Mouse (Mus musculus) forebrain, embryonic 14.5 days (tissue): ENCODE measurements around the gene Scn3b. TPM values are rescaled to one million over a fixed set of nuclear protein-coding genes. Genes with fewer than 3 reads are reported as not detected.
A peak's percentile ranks its signal among the peaks of the same experiment; 100 is the strongest.

Experiments used
- ATAC-seq: fragments of 200-750 bp; cut with Nextera tagmentation; 2 replicates; pipeline ENCODE4 v1.8.0; 2017; ENCODE audit warnings: mild to moderate bottlenecking, moderate library complexity
- DNase-seq: peaks from one replicate; pipeline ENCODE4 v3.0.0-alpha.2; 2015; ENCODE audit warnings: low spot score
- H3K27ac ChIP-seq: fragments of 300-500 bp; sonication (generic); 2 replicates; pipeline ENCODE4 v1.5.1; 2014; ENCODE audit warnings: low read depth, mild to moderate bottlenecking, control low read depth, low read length, moderate library complexity
- H3K27me3 ChIP-seq: fragments of 300-500 bp; sonication (generic); replicated peaks from 2 replicates; pipeline ENCODE4 v1.6.1; 2014; ENCODE audit warnings: low read length, control low read depth, mixed read lengths; ENCODE audit not compliant: control insufficient read depth, insufficient read depth
- H3K36me3 ChIP-seq: fragments of 300-500 bp; sonication (generic); 2 replicates; pipeline ENCODE4 v1.6.1; 2014; ENCODE audit warnings: low read length, control low read depth; ENCODE audit not compliant: control insufficient read depth, insufficient read depth
- H3K4me1 ChIP-seq: fragments of 300-500 bp; sonication (generic); 2 replicates; pipeline ENCODE4 v1.6.1; 2014; ENCODE audit warnings: antibody characterized with exemption, low read length, control low read depth; ENCODE audit not compliant: control insufficient read depth, insufficient read depth
- H3K4me2 ChIP-seq: fragments of 300-500 bp; sonication (generic); 2 replicates; pipeline ENCODE4 v1.6.1; 2014; ENCODE audit warnings: mild to moderate bottlenecking, control low read depth, low read length
- H3K4me3 ChIP-seq: fragments of 300-500 bp; sonication (generic); 2 replicates; pipeline ENCODE4 v1.5.1; 2014; ENCODE audit warnings: low read depth, low read length, control low read depth
- H3K9ac ChIP-seq: fragments of 300-500 bp; sonication (generic); 2 replicates; pipeline ENCODE4 v1.6.1; 2014; ENCODE audit warnings: mild to moderate bottlenecking, low read length, control low read depth, moderate library complexity
- H3K9me3 ChIP-seq: fragments of 300-500 bp; sonication (generic); replicated peaks from 2 replicates; pipeline ENCODE4 v1.6.1; 2016; ENCODE audit warnings: low read length, control low read depth, mixed read lengths; ENCODE audit not compliant: control insufficient read depth
- WGBS: fragments of 180-500 bp; shearing (Covaris S2); extraction: QIAGEN DNeasy Blood & Tissue Kit; methylation state at CpG from one replicate; pipeline ENCODE4 v1.1.7; 2014; 5-methylcytosine and 5-hydroxymethylcytosine counted together
- polyA plus RNA-seq: library from polyadenylated mRNA; unstranded; fragments of >200 nt; fragmentation: Nextera tagmentation; extraction: Ambion mirVana; gene quantifications from 2 replicates; pipeline ENCODE4 v1.2.1, GENCODE M21; 2014

The Scn3b gene
- polyA plus RNA-seq = 88.6 and 107 TPM in 2 replicates

- H3K27me3 ChIP-seq = no peaks in the 10 kb centered on the region
- peak within 1 kb of the TSS; percentile 65 for H3K9ac ChIP-seq
- no peaks in the 10 kb centered on the region for H3K36me3 ChIP-seq
- H3K9me3 ChIP-seq = no peaks in the 10 kb centered on the region
- under 1% methylated on average over 40 of the region's 42 CpGs for WGBS
- DNase-seq (peak; percentile 90), ATAC-seq (peak; percentile 96)
- H3K4me2 ChIP-seq = peak within 1 kb of the TSS; percentile 53
- H3K27ac ChIP-seq = peak within 1 kb of the TSS; percentile 40; the same call in 1 of the 2 replicates
- peaks cover 17% of the 10 kb centered on the region for H3K4me1 ChIP-seq
- H3K4me3 ChIP-seq = peak within 1 kb of the TSS; percentile 43
Observed at GRCm38 (mm10) chr9:40269103-40269861, at the start of gene Scn3b. Gene Scn3b, plus strand, starts transcription at chr9:40269217.

- no peak overlapping the region for H3K27ac ChIP-seq
- no peak overlapping the region for H3K9ac ChIP-seq
- 68% methylated on average over 4 of the region's 4 CpGs for WGBS
- no peak overlapping the region for H3K4me3 ChIP-seq
- H3K36me3 ChIP-seq = no peaks in the 10 kb centered on the region
- H3K9me3 ChIP-seq = no peaks in the 10 kb centered on the region
- no peaks in the 10 kb centered on the region for H3K4me1 ChIP-seq
- ATAC-seq = no peak
- H3K4me2 ChIP-seq = no peak overlapping the region
- no peaks in the 10 kb centered on the region for H3K27me3 ChIP-seq
- DNase-seq = no peak
Observed at GRCm38 (mm10) chr9:40224289-40224688, 44.7 kb upstream of the Scn3b start.

GRCm38 (mm10) chr9:40227874-40228789 is 40.9 kb upstream of the Scn3b start:
- peak; percentile 92 for DNase-seq
- no peak overlapping the region for H3K4me2 ChIP-seq
- no peaks in the 10 kb centered on the region for H3K4me1 ChIP-seq
- ATAC-seq = peak; percentile 88
- no peaks in the 10 kb centered on the region for H3K36me3 ChIP-seq
- no peak overlapping the region for H3K9ac ChIP-seq
- no peaks in the 10 kb centered on the region for H3K9me3 ChIP-seq
- H3K27me3 ChIP-seq = no peaks in the 10 kb centered on the region
- no peak overlapping the region for H3K4me3 ChIP-seq
- no peak overlapping the region for H3K27ac ChIP-seq
- WGBS = 71% methylated on average over 10 of the region's 10 CpGs

- no peak for DNase-seq
- WGBS = 42% methylated on average over 6 of the region's 6 CpGs
- no peaks in the 10 kb centered on the region for H3K36me3 ChIP-seq
- no peak overlapping the region for H3K9ac ChIP-seq
- H3K9me3 ChIP-seq = no peaks in the 10 kb centered on the region
- H3K4me2 ChIP-seq = no peak overlapping the region
- H3K27me3 ChIP-seq = no peaks in the 10 kb centered on the region
- no peak overlapping the region for H3K27ac ChIP-seq
- H3K4me1 ChIP-seq = no peaks in the 10 kb centered on the region
- H3K4me3 ChIP-seq = no peak overlapping the region
- no peak for ATAC-seq
Observed at GRCm38 (mm10) chr9:40228804-40229331, 40.1 kb upstream of the Scn3b start.

GRCm38 (mm10) chr9:40229479-40229878 is 39.5 kb upstream of the Scn3b start:
- Histone ChIP-seq H3K27me3 (no peaks in the 10 kb centered on the region), H3K27ac (no peak overlapping the region), H3K4me3 (no peak overlapping the region), H3K4me2 (no peak overlapping the region), H3K36me3 (no peaks in the 10 kb centered on the region), H3K4me1 (no peaks in the 10 kb centered on the region), H3K9me3 (no peaks in the 10 kb centered on the region), H3K9ac (no peak overlapping the region)
- no peak for DNase-seq
- ATAC-seq = no peak
- WGBS = 62% methylated on average over 5 of the region's 5 CpGs

- Histone ChIP-seq H3K4me3 (no peak overlapping the region), H3K27me3 (no peaks in the 10 kb centered on the region), H3K9ac (no peak overlapping the region), H3K27ac (no peak overlapping the region), H3K36me3 (no peaks in the 10 kb centered on the region), H3K4me2 (no peak overlapping the region), H3K4me1 (no peaks in the 10 kb centered on the region), H3K9me3 (no peaks in the 10 kb centered on the region)
- DNase-seq (no peak), ATAC-seq (no peak)
- 86% methylated on average over 3 of the region's 3 CpGs for WGBS
Observed at GRCm38 (mm10) chr9:40231019-40231418, 38.0 kb upstream of the Scn3b start.

GRCm38 (mm10) chr9:40234233-40235072 is 34.6 kb upstream of the Scn3b start:
- no peaks in the 10 kb centered on the region for H3K27me3 ChIP-seq
- ATAC-seq = no peak
- WGBS = 77% methylated on average over 10 of the region's 10 CpGs

GRCm38 (mm10) chr9:40235220-40235619 is 33.8 kb upstream of the Scn3b start:
- Histone ChIP-seq H3K27me3 (no peaks in the 10 kb centered on the region), H3K4me2 (no peak overlapping the region), H3K36me3 (no peaks in the 10 kb centered on the region), H3K9me3 (no peaks in the 10 kb centered on the region), H3K27ac (no peak overlapping the region), H3K4me1 (no peaks in the 10 kb centered on the region), H3K4me3 (no peak overlapping the region), H3K9ac (no peak overlapping the region)
- no peak for DNase-seq
- WGBS = 90% methylated on average over 7 of the region's 7 CpGs
- ATAC-seq = no peak

More at GRCm38 (mm10) chr9:40234233-40235072, 34.6 kb upstream of the Scn3b start:
- Histone ChIP-seq H3K4me3 (no peak overlapping the region), H3K36me3 (no peaks in the 10 kb centered on the region), H3K27ac (no peak overlapping the region), H3K4me2 (no peak overlapping the region), H3K9me3 (no peaks in the 10 kb centered on the region), H3K9ac (no peak overlapping the region), H3K4me1 (no peaks in the 10 kb centered on the region)
- no peak for DNase-seq
